Mouse (Mus musculus): ENCODE results near the gene Magi2. TPM values are rescaled to one million over a fixed set of nuclear protein-coding genes. Genes with fewer than 3 reads are reported as not detected.
"Not testable (repeated sequence)": the region's sequence is repeated elsewhere in the genome, so short reads cannot be mapped to it uniquely, and the experiment has no call there.

Gene Magi2
- total RNA-seq, 2 experiments from 2014 or later: 0.19 to 0.57 TPM

GRCm38 (mm10) chr5:20674523-20674922, 1447.7 kb downstream of the Magi2 start:
- peak; percentile 58 for ATAC-seq (replicated peaks; ENCODE audit: poor library complexity, severe bottlenecking)

DNA sequence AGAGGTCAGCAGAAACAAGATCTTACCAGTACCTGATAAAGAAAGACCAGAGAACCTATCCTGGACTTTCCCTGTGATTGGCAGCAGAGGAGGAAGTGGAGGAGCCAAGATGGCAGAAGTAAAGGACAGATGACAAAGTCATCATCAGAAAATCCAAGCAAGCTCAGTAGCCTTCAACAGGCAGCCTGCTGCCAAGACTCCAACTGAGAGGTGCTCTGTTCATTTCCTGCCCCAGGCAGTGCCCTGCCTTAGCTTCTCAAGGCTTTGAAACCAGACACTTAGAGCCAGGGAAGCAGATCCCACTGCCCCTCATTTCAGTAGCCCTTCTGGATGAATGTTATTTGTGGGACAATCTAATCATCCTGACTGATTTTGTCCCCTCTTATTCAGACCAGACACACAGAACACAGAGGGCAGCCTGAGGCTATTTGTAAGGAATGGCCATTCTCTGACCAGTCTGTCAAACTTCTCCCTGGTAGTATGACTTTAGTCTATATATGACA, 1448.4 kb downstream of the Magi2 start:
- no peak for ATAC-seq (replicated peaks; ENCODE audit: poor library complexity, severe bottlenecking)

- ATAC-seq (replicated peaks; ENCODE audit: poor library complexity, severe bottlenecking): no peak
Measured at GRCm38 (mm10) chr5:20676193-20676871, 1449.5 kb downstream of the Magi2 start.

- ATAC-seq (replicated peaks; ENCODE audit: poor library complexity, severe bottlenecking): no peak
Measured at GRCm38 (mm10) chr5:20677246-20677645, 1450.4 kb downstream of the Magi2 start.

DNA sequence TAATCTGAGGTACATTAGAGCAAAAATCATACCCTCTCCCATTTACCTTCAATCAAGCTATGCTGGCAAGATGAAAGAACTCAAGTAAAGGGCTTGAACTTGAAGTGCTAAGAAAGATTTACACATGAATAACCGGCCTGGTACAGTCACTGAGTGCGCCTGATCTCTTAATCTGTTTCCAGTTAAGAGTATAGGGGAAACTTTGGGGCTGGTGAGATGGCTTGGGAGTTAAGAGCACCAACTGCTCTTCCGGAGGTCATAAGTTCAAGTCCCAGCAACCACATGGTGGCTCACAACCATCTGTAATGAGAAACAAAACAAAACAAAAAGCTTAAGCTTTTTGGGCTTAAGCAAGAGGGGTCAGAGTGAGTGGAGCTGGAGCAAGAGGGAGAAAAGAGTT, 1451.7 kb downstream of the Magi2 start:
- no peak for ATAC-seq (replicated peaks; ENCODE audit: poor library complexity, severe bottlenecking)

DNA sequence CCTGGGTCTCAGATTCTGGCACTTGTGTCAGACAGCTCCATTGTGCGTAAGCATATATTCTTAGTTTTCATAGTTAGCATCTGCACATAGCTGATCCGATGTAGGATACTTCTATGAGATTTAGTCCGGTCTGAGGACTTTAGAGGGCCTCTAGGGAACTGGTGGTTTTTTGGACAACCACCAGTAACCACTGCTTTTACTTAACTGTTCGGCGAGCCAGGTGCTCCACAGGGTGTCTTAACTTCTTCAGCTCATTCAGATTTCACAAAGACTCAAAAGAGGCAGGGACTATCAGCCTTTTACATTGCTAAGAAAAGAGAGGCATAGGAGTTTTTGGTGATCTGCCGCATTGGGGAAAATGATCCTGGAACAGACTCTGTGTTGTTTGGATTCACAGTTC, 1453.1 kb downstream of the Magi2 start:
- ATAC-seq (replicated peaks; ENCODE audit: poor library complexity, severe bottlenecking): no peak

DNA sequence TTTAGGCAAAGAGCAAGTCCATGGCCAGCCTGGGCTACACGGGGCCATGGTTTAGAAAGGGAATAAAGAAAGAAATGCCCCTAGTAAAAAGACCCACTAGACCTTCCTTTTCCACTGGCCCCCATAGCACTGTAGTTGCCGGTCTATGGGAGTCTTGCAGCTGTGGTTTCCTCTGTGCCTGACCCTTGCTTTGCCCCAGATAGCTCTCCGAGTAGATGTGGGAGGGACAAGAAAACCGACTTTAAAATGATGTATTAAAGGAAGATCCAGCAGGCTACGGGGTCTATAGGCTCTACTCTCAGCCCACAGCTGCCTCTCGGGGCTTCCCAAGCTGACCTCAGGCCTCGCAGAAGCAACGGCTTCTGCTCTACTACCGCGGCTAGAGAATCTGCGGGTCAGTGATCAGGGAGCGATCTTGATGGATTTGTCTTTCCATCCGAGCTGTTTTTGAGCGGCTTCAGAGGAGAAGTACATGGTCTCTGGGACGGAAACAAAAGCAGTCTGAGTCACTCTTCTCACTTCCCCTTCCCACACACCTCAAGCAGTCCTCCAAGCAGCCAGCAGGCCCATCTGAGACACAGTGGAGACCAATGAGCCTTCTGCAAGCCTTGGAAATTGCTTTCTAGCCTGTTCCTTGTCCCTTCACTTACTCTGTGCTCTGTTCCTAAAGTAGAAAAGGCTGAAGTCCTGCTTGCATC, 1454.1 kb downstream of the Magi2 start:
- peak; percentile 97 for ATAC-seq (replicated peaks; ENCODE audit: poor library complexity, severe bottlenecking)

DNA sequence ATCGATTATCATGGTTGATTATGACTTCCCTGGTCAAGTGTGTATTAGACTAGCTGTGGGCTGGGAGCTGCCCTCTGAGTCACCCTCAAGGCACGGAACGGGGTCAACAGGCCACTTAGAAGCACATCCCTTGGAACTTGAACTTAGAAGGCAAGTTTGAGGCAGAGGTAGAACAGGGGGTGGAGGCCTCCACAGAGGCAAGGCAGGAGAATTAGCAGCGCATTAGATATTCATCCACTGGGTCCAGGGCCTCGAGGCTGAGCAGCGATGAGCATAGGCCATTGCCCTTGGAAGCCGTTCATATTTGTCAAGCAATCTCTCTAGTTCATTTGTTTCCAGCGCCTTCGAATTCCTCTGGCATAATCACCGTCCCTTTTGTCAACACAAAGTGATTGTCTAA, 1454.8 kb downstream of the Magi2 start:
- no peak; the same call in 1 of the 2 replicates for ATAC-seq (replicated peaks; ENCODE audit: poor library complexity, severe bottlenecking)

GRCm38 (mm10) chr5:20682208-20682607, 1455.4 kb downstream of the Magi2 start:
- no peak for ATAC-seq (replicated peaks; ENCODE audit: poor library complexity, severe bottlenecking)

DNA sequence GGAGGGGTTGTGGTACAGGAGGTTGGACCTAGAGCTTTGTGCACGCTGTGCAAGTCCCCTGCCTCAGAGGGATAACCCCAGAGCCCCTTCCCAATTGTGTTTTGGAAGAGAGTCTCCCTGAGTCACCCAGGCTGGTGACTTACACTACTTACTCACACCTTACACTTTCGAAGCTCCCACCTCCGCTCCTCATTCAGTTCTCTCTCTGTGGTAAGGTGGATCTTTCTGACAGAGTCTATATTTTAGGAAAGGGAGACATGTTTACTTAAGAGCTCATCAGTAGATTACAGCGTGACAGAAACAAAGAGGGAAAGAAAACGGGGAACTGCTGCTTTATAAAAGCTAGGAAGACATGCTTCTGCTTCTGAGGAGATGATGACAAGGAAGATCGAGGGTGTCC, 1457.3 kb downstream of the Magi2 start:
- no peak for ATAC-seq (replicated peaks; ENCODE audit: poor library complexity, severe bottlenecking)

DNA sequence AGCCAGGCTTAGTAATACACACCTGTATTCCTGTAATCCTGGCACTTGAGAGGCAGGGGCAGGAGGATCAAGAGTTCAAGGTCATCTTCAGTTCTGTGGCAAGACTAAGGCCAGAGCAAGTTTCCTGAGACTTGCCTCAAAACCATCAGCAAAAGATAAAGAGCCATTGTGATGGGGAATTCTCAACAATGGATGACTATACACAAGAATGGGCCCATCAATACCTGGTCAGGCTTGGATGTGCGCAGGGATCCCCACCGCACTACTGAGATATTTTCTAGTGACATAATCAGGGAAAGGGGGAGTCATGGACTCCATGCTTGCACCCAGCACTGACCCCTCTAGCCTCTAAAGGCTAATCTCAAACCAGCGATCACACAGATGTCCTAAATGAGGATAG, 1465.4 kb downstream of the Magi2 start:
- no peak for ATAC-seq (replicated peaks; ENCODE audit: poor library complexity, severe bottlenecking)

DNA sequence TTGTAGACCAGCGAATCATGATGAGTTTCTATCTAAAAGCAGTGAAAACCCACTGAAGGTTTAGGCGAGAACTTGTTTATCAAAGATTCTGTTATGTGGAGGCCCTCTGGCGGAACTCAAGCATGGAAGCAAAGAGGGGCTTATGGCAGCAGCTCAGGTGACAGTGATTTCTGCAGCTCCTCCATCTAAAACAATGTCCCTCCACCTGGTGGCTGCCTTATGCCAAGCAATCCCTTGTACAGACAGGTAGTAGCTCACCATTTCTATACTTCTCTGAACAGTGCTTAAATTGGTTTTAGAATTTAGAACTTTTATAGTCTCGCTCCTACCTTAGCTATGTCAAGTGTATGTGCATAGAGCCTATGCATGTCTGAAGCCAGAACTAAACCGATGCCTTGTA, 1472.3 kb downstream of the Magi2 start:
- no peak for ATAC-seq (replicated peaks; ENCODE audit: poor library complexity, severe bottlenecking)

DNA sequence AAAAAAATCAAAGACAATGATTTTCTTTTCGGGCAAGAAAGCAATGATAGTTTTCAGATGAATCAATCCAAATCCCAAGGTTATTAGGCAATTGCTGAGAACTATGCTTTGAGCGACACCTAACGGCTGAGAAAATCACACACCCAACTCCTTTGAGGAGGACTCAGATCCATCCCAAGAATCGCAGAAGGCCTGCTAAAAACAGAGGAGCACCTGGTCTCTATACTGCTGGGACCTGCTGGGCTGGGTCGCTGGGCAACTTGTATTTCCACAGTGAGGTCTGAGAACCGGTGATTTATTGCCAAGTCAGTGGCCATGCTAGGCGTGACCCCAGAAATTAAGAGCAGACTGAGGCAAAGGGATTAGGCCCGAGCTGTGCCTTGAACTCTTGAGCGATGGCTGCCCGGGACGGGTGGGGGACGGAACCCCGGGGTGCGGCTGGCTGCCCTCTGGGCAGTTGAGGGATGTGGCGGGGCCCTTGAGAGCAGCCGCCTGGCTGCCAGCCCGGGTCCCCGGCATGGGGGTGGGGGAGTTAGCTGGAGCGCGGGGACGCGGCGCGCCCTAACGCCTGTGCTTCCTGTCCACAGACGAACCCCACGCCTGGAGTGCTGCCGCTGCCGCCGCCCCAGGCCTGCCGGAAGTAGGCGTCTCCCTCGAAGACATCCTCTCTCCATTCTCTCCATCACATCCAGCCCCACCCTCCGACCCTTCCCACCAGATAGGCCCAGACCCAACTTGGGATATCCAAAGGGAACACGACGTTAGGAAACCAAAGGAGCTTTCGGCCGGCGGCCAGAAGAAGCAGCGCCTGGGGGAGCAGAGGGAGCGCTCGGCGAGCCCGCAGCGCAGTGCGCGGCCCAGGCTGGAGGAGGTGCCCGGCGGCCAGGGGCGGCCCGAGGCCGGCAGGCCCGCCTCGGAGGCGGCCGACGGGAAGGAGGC, 1474.9 kb downstream of the Magi2 start:
- peak; percentile 90 for ATAC-seq (replicated peaks; ENCODE audit: poor library complexity, severe bottlenecking)

GRCm38 (mm10) chr5:20702480-20703303, 1475.9 kb downstream of the Magi2 start:
- no peak for ATAC-seq (replicated peaks; ENCODE audit: poor library complexity, severe bottlenecking)

- no peak for ATAC-seq (replicated peaks; ENCODE audit: poor library complexity, severe bottlenecking)
Measured at GRCm38 (mm10) chr5:20703304-20703700, 1476.5 kb downstream of the Magi2 start.

DNA sequence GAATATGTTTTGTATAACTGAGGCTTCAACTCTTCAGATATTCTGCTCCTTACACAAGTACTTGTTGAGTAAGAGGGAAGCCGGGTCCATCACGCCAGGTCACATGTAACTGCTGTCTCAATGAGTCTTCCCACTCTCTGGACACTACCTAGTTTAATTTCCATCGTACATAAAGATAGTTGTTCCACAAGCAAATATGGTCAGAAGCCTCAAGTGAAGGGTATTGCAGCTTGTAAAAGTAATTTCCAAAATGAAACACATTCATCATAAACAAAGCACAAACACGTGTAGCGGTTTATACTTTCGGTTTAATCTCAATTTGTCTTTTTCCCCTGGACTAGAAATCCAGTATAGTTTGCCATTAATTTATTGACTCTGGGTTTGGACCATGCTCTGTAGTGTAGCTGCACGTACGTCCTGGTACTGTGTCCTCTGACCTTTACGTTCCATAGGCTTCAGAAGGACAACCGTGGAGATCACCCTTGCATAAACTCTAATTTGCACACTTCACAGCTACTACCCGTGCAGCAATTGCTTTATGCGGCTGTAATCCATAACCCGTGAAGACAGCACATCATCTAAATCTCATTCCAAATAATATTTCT, 1477.2 kb downstream of the Magi2 start:
- no peak for ATAC-seq (replicated peaks; ENCODE audit: poor library complexity, severe bottlenecking)

DNA sequence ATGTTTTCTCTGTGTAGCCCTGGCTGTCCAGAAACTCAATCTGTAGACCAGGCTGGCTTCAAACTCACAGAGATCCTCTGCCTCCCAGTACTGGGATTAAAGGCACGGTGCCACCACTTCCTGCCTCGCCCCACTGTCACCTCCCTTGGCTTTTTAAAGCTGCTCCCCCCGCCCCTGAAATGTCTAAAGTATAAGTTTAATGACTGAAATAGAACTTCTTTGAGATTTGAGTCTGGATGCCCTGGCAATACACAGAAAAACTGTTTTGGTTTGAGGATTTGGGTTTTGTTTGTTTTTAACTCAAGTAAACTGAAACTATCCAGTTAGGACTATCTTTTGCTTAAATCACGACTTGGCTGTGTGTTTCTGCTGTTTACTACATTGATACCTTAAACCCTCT, 1478.0 kb downstream of the Magi2 start:
- ATAC-seq (replicated peaks; ENCODE audit: poor library complexity, severe bottlenecking): no peak

GRCm38 (mm10) chr5:20706322-20707282, 1479.8 kb downstream of the Magi2 start:
- not testable (repeated sequence) for ATAC-seq (replicated peaks; ENCODE audit: poor library complexity, severe bottlenecking)
